Mouse (Mus musculus): Measurements from ENCODE around the gene Prss53.

DNA sequence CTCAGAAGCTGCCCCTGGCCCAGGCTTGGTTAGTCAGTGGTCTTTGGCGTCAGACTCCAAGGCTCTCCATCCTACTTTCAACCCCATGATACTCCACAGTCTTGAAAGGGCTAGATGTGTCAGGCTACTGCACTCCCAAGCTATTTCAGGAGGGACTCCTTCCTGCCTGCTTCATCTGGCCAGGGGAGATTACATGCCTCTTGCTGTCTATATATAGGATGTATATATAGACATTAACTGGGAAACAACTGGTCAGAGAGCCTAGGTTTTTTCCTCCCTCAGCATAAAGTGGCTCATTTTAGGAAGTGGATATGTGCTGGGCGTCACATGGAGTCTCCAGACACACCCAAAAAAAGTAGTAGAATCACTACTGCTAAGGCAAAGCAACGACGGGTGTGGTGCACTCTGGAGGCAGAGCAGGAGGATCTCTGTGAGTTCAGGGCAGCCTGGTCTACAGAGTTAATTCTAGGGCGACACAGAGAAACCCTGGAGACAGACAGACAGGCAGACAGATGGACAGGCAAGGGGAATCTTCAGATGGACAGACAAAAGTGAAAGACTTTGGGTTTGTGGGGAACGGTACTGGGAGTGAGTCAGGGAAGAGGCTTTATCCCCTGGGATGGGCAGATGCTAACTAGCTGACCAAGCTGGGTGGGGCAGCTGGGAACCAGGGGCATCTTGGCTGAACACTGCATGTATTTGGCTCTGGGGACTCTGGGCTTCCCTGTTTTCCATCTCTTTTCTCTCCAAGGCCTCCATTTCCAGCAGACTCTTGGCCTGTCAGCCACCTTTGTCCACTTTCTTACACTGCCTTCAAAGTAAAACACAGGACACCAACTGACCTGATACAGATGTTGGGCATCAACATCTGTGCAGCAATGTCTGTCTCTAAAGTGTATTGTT, 40.5 kb downstream of the Prss53 start:
- no peak for TF ChIP-seq CTCF (IDR thresholded peaks at IDR 0.05; ENCODE audit: low read depth)
- TF ChIP-seq EP300 (IDR thresholded peaks at IDR 0.05; ENCODE audit: low read depth) = no peak

Data from heart, postnatal 0 days (tissue).